Mouse (Mus musculus) ES-E14 (cell line): ENCODE data around the gene Kmt2a. TPM values are rescaled to one million over a fixed set of nuclear protein-coding genes. Genes with fewer than 3 reads are reported as not detected.
A peak's percentile ranks its signal among the peaks of the same experiment; 100 is the strongest.

Experiments
- DNase-seq: peaks from one replicate; pipeline ENCODE4 v3.0.0-alpha.2; 2013; ENCODE audit warnings: low read depth, low spot score
- H3K27ac ChIP-seq: 2 replicates; pipeline ENCODE4 v1.5.1; 2012; ENCODE audit warnings: low read depth, mild to moderate bottlenecking, low read length, moderate library complexity, mixed read lengths; ENCODE audit not compliant: poor library complexity, insufficient read depth, severe bottlenecking
- H3K36me3 ChIP-seq: 2 replicates; pipeline ENCODE4 v1.6.1; 2012; ENCODE audit warnings: mild to moderate bottlenecking, low read length, moderate library complexity, mixed read lengths; ENCODE audit not compliant: control insufficient read depth, poor library complexity, insufficient read depth, severe bottlenecking
- H3K4me1 ChIP-seq, 2 experiments: fragments of 150-350 bp in 1 of 2; sonication (generic) in 1 of 2; 2 replicates each; pipeline ENCODE4 v1.6.1; 2012; ENCODE audit warnings: low read length in 2 of 2, mild to moderate bottlenecking in 1 of 2, mixed read lengths in 1 of 2; ENCODE audit not compliant: control insufficient read depth in 2 of 2, insufficient read depth in 2 of 2, poor library complexity in 1 of 2
- H3K4me3 ChIP-seq, 2 experiments: fragments of 150-350 bp in 1 of 2; sonication (generic) in 1 of 2; 2 replicates each; pipeline ENCODE4 v1.5.1; 2012; ENCODE audit warnings: low read length in 2 of 2, low read depth in 1 of 2, mild to moderate bottlenecking in 1 of 2, mixed read lengths in 1 of 2; ENCODE audit not compliant: insufficient read depth in 1 of 2, poor library complexity in 1 of 2, severe bottlenecking in 1 of 2
- H3K9ac ChIP-seq: 2 replicates; pipeline ENCODE4 v1.6.1; 2012; ENCODE audit warnings: low read depth, mild to moderate bottlenecking, low read length, mixed read lengths; ENCODE audit not compliant: poor library complexity, insufficient read depth, severe bottlenecking
- H3K9me3 ChIP-seq: fragments of 150-350 bp; sonication (generic); 2 replicates; pipeline ENCODE4 v1.6.1; 2012; ENCODE audit warnings: low read depth, mild to moderate bottlenecking, low read length; ENCODE audit not compliant: control insufficient read depth, insufficient read depth
- CHD2 ChIP-seq: IDR thresholded peaks from 2 replicates; pipeline ENCODE4 v1.6.1; 2014; ENCODE audit warnings: mild to moderate bottlenecking, low read depth, low read length, inconsistent platforms
- HCFC1 ChIP-seq: IDR thresholded peaks from 2 replicates; pipeline ENCODE4 v1.6.1; 2012; ENCODE audit warnings: low read length, inconsistent platforms, borderline replicate concordance; ENCODE audit not compliant: insufficient read depth
- MAFK ChIP-seq: IDR thresholded peaks from 2 replicates; pipeline ENCODE4 v1.6.1; 2014; ENCODE audit warnings: mild to moderate bottlenecking, low read depth, low read length, inconsistent platforms; ENCODE audit not compliant: insufficient read depth
- ZC3H11A ChIP-seq: IDR thresholded peaks from 2 replicates; pipeline ENCODE4 v1.6.1; 2012; ENCODE audit warnings: low read depth, mild to moderate bottlenecking, inconsistent platforms, low read length, borderline replicate concordance
- ZNF384 ChIP-seq: IDR thresholded peaks from 2 replicates; pipeline ENCODE4 v1.6.1; 2012; ENCODE audit warnings: low read depth, low read length, inconsistent platforms
- in situ Hi-C, 2 experiments: fragments of 600-800 bp; cut with MboI; formaldehyde crosslinking; loops; one replicate each; pipeline ENCODE4 v1.15.1; 2025; ENCODE audit warnings: low sequenced_read_pairs in 2 of 2, inconsistent platforms in 1 of 2; ENCODE audit not compliant: unreplicated experiment in 2 of 2
- total RNA-seq: library from RNA; depleted of rRNA; stranded (reverse); fragments of 300-350 nt; gene quantifications from 2 replicates; pipeline ENCODE4 v1.2.3, GENCODE M21; 2012

The Kmt2a gene
- total RNA-seq, 1 experiment: 23.6 TPM

DNA sequence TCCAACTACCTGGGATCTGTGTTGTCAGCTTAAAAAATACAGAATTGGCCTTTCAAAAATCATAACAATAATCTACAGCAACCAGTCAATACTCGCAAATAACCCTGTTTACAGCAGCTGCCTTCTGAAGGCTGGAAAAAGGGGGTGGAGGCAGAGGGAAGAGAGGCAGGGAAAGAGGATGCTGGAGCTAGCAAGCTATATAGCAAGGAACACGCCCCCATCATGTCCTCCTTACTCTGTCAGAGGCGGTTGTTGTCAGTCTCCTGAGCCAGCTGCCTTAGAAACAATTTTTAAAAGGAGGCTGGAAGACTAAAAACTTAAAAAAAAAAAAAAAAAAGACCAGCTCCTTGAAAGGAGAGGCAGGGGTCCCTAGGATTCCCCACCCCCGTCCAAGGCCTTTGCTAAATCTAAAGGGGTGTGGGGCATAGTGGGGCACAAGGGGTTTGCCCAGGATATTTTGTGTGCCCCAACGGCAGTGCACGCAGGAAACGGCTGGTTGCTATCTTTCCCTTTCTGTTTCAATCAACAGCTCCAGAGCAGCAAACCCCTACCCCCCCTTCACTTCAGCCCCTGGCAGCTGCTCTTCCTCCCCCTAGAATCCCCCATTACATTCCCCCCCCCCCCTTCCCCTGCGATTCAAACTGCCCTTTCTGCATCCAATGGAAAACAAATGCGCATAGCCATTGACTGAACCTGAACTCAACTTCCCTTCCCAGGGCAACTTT is 2.2 kb downstream of the Kmt2a start:
- Histone ChIP-seq H3K9ac (peak overlapping the region; percentile 61), H3K27ac (no peak overlapping the region), H3K4me3 (peak overlapping the region; percentile 91 to 95; a peak in 3 of 4 replicates), H3K4me1 (peaks cover 0 to 15% of the 10 kb centered on the region in 2 experiments; a peak in 2 of 4 replicates), H3K36me3 (peaks cover 3% of the 10 kb centered on the region), H3K9me3 (no peaks in the 10 kb centered on the region)
- in situ Hi-C loops: no loop called here
- TF ChIP-seq ZNF384 (no peak), ZC3H11A (no peak), HCFC1 (no peak), CHD2 (no peak), MAFK (no peak)
- DNase-seq: no peak

DNA sequence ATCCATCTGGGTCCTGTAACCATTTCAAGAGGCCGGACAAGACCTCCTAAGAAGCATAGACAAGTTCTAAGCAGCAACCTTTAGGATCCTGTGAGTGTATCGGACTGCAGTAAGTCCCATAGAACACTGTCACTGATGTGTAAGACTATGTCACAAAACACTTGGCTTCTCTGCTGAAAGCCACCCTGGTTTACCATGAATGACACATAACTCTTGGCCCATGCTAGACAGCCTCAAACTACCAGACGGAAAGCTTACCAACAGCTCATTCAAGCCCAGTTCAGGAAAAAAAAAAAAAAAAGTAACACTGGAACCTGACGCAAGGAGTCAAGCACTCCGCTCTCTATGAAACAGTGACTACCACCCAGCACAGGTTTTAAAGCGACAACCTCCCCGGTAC is 3.4 kb downstream of the Kmt2a start:
- TF ChIP-seq MAFK (no peak), HCFC1 (no peak), ZC3H11A (no peak)
- no peaks in the 10 kb centered on the region for H3K9me3 ChIP-seq
- no peak overlapping the region for H3K4me3 ChIP-seq
- DNase-seq: no peak
- H3K4me1 ChIP-seq: peaks cover 0 to 15% of the 10 kb centered on the region in 2 experiments; a peak in 2 of 4 replicates
- no peak overlapping the region for H3K9ac ChIP-seq
- H3K27ac ChIP-seq: no peak overlapping the region
- H3K36me3 ChIP-seq: peaks cover 3% of the 10 kb centered on the region
- in situ Hi-C loops: no loop called here

DNA sequence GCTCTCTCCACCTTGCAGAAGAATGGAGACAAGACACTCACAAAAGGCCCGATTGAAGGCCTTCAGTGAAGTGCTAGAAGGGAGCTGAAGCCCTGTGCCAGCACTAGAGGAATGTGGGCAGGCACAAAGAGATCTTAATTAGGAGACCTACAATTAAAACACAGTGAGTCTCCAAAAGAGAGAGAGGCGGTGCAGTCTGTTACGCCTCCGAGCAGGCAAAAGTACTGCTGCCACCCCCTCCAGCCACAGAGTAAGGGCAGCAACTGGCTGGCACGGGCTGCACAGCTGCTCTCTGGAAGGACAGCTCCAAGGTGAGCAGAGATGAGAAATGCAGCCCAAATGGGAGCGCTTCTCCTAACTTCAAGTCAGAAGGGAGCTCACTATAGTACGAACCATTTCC is 5.6 kb downstream of the Kmt2a start:
- TF ChIP-seq MAFK: no peak
- Histone ChIP-seq H3K27ac (no peak overlapping the region), H3K9ac (no peak overlapping the region), H3K4me1 (peaks cover 0 to 15% of the 10 kb centered on the region in 2 experiments; a peak in 2 of 4 replicates), H3K9me3 (no peaks in the 10 kb centered on the region), H3K36me3 (peaks cover 3% of the 10 kb centered on the region), H3K4me3 (no peak overlapping the region)
- in situ Hi-C loops: no loop called here
- no peak for DNase-seq

DNA sequence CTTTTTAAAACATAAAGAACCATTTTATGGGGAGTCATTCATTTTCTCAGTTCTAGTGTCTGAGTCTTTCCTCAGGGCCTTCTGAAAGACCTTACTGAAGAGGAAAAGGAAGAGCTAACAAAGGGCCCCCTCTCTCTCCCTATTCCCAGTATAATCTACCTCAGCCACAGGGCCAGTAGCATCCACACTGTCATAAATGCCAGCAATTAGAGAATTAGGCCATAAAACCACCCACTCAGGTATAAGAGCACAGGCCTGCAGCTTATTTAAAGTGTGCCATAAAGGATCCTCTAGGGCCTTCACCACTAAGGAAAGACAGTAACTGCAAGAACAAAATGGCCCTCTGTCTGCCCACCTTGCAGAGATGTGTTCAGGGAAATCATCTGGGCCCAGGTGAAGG is 6.9 kb downstream of the Kmt2a start:
- H3K9me3 ChIP-seq: no peaks in the 10 kb centered on the region
- DNase-seq: no peak
- in situ Hi-C loops: no loop called here
- no peak for TF ChIP-seq ZNF384
- TF ChIP-seq HCFC1: no peak
- TF ChIP-seq ZC3H11A: no peak
- no peak for TF ChIP-seq CHD2
- no peak for TF ChIP-seq MAFK
- peaks cover 0 to 6% of the 10 kb centered on the region in 2 experiments; a peak in 2 of 4 replicates for H3K4me1 ChIP-seq
- H3K27ac ChIP-seq: no peak overlapping the region
- H3K9ac ChIP-seq: no peak overlapping the region
- H3K36me3 ChIP-seq: peaks cover 3% of the 10 kb centered on the region
- H3K4me3 ChIP-seq: no peak overlapping the region

DNA sequence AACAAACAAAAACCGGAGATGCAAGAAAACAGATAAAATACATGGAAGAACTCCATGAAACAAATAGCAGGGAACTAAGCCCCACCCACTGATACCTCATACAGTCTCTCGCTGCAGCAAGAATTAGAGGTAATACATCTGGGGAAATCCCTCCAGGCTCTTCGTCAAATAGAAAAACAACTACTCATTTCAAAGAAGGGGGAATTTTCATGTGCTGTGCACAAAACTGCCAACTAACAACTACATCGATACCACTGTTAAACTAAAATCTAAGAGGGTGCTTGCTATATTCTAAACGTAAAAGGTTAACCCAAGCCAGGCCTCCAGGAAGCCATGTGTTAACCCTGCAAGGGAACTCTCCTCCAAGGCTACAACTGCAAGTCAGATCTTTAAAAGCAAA is 7.4 kb downstream of the Kmt2a start:
- H3K4me1 ChIP-seq: peaks cover 0 to 4% of the 10 kb centered on the region in 2 experiments; a peak in 2 of 4 replicates
- in situ Hi-C loops: no loop called here
- peaks cover 3% of the 10 kb centered on the region for H3K36me3 ChIP-seq

More for the DNA sequence above, 7.4 kb downstream of the Kmt2a start:
- no peak overlapping the region for H3K27ac ChIP-seq
- TF ChIP-seq HCFC1 (no peak), ZC3H11A (no peak), CHD2 (no peak), MAFK (no peak), ZNF384 (no peak)
- no peak overlapping the region for H3K9ac ChIP-seq
- no peak for DNase-seq
- no peak overlapping the region for H3K4me3 ChIP-seq
- H3K9me3 ChIP-seq: no peaks in the 10 kb centered on the region
